Mouse (Mus musculus) cortical plate, adult 2 months (tissue): ENCODE measurements around the gene Bloc1s4.

ENCODE experiments used
- CTCF ChIP-seq: fragments of 200-500 bp; IDR thresholded peaks from 2 replicates; pipeline ENCODE4 v1.5.1; 2011; ENCODE audit warnings: mild to moderate bottlenecking, control low read depth, low read length; ENCODE audit not compliant: insufficient read depth; ENCODE audit errors: extremely low read depth
- POLR2A ChIP-seq: fragments of 200-500 bp; IDR thresholded peaks from 2 replicates; pipeline ENCODE4 v1.6.1; 2011; ENCODE audit warnings: mild to moderate bottlenecking, low read length, control low read depth; ENCODE audit not compliant: insufficient read depth; ENCODE audit errors: extremely low read depth

- TF ChIP-seq POLR2A (no peak), CTCF (no peak)
Measured at GRCm38 (mm10) chr5:36711863-36712262, 36.6 kb downstream of the Bloc1s4 start.
